Mouse (Mus musculus): ENCODE data around the gene Nhsl1.

Gene Nhsl1

GRCm38 (mm10) chr10:18493010-18493894, 174.5 kb downstream of the Nhsl1 start:
- DNase-seq, result peak in 1 of 2 experiments; percentile 30

- DNase-seq, result no peak
These were observed 175.5 kb downstream of the Nhsl1 start for GRCm38 (mm10) chr10:18494249-18494648.

GRCm38 (mm10) chr10:18497066-18497465, 178.3 kb downstream of the Nhsl1 start:
- DNase-seq, result no peak

GRCm38 (mm10) chr10:18501997-18502396, 183.2 kb downstream of the Nhsl1 start:
- no peak for DNase-seq

- no peak for DNase-seq
These were observed 186.9 kb downstream of the Nhsl1 start for GRCm38 (mm10) chr10:18505690-18506089.

- DNase-seq, result no peak
These were observed 187.7 kb downstream of the Nhsl1 start for GRCm38 (mm10) chr10:18506501-18506946.

- no peak for DNase-seq
These were observed 189.2 kb downstream of the Nhsl1 start for GRCm38 (mm10) chr10:18507869-18508473.

- no peak for DNase-seq
These were observed 189.8 kb downstream of the Nhsl1 start for GRCm38 (mm10) chr10:18508586-18508985.

GRCm38 (mm10) chr10:18510663-18511062, 191.9 kb downstream of the Nhsl1 start:
- DNase-seq, result no peak

GRCm38 (mm10) chr10:18511496-18511895, 192.7 kb downstream of the Nhsl1 start:
- DNase-seq, result no peak

- no peak for DNase-seq
These were observed 203.8 kb downstream of the Nhsl1 start for GRCm38 (mm10) chr10:18522556-18522955.

GRCm38 (mm10) chr10:18525311-18525710, 206.5 kb downstream of the Nhsl1 start:
- no peak for DNase-seq

GRCm38 (mm10) chr10:18525726-18526125, 206.9 kb downstream of the Nhsl1 start:
- no peak for DNase-seq

GRCm38 (mm10) chr10:18526184-18526850, 207.5 kb downstream of the Nhsl1 start:
- no peak for DNase-seq

GRCm38 (mm10) chr10:18526851-18527675, 208.3 kb downstream of the Nhsl1 start:
- DNase-seq, result no peak

- DNase-seq, result peak; percentile 55 to 59
These were observed 209.0 kb downstream of the Nhsl1 start for GRCm38 (mm10) chr10:18527766-18528165.

- no peak for DNase-seq
These were observed 209.7 kb downstream of the Nhsl1 start for GRCm38 (mm10) chr10:18528475-18528874.

GRCm38 (mm10) chr10:18529177-18529576, 210.4 kb downstream of the Nhsl1 start:
- no peak for DNase-seq

GRCm38 (mm10) chr10:18530161-18530560, 211.4 kb downstream of the Nhsl1 start:
- DNase-seq, result no peak

GRCm38 (mm10) chr10:18532293-18532692, 213.5 kb downstream of the Nhsl1 start:
- no peak for DNase-seq

GRCm38 (mm10) chr10:18536889-18537288, 218.1 kb downstream of the Nhsl1 start:
- DNase-seq, result no peak

- no peak for DNase-seq
These were observed 226.5 kb downstream of the Nhsl1 start for GRCm38 (mm10) chr10:18545309-18545708.

GRCm38 (mm10) chr10:18545813-18546235, 227.0 kb downstream of the Nhsl1 start, which contains the start of gene Hebp2:
Hebp2 (minus strand) TSS chr10:18546076.
- peak in 1 of 2 experiments; percentile 56 for DNase-seq
